Mouse (Mus musculus) adrenal gland, postnatal 4 days (tissue): ENCODE data around the gene Mapkap1. TPM values are rescaled to one million over a fixed set of nuclear protein-coding genes. Genes with fewer than 3 reads are reported as not detected.

ENCODE experiments used
- DNase-seq, 2 experiments: peaks; one replicate each; pipeline ENCODE4 v3.0.0; 2021 to 2022; ENCODE audit warnings: low spot score in 2 of 2, mixed read lengths in 2 of 2
- total RNA-seq, 2 experiments: library from RNA; stranded (reverse); gene quantifications; 2 replicates each; pipeline ENCODE4 v1.2.3; 2021

Gene Mapkap1
- total RNA-seq, 2 experiments from 2014 or later = 67.2 to 70.4 TPM

DNA sequence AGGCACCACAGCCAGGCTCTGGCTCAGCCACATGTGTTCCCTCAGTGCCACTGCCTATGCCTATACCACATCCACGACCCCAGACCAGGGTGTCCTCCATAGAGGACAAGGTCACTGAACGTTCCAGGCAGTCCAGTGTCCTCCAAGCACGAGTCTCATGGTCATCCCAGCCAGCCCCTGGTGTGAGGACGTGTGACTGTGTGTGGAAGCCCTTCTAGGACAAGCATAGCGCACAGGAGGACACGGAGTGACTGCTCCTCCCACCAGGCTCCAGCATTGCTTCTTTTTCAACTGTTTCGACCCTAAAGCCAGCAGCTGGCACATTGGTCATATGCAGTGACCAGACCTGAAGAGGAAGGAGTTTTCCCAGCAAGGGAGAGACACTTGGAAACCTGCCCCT is 223.2 kb downstream of the Mapkap1 start:
- DNase-seq = no peak

DNA sequence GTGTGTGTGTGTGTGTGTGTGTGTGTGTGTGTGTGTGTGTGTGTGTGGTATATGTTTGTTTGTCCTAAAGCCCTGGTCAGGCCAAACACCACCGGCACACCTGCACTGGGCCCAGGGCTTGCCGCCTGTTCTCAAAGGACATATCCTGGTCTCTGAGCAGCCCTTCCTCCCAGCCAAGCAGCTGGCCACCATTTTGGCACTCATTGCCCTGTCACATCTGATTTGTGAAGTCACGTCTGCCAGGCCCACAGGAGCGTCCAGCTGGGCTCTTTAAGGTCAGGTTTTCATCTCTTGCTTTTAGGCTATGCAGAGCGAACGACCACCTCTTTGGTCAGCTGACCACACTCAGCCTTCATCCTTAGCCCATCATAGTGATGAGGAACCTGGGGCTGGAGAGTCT is 223.9 kb downstream of the Mapkap1 start:
- no peak for DNase-seq

DNA sequence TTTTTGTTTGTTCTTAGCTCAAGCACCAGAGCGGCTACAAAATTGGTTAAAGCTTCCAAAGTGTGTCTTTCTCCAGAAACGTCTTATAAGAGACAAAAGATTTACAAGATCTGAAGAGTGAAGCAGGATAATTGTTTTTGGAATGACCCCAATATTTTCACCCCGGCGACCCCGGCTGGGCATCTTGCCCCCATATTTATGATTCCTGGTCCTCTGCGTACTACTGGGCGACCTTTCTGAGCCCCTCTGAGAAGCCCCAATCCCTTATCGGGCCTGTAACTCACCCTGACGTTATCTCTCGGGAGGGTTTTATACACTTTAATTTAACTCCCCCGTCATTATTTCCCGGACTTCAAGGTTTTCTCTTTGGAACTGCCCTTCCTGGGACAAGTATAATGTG is 225.5 kb downstream of the Mapkap1 start:
- DNase-seq = no peak

DNA sequence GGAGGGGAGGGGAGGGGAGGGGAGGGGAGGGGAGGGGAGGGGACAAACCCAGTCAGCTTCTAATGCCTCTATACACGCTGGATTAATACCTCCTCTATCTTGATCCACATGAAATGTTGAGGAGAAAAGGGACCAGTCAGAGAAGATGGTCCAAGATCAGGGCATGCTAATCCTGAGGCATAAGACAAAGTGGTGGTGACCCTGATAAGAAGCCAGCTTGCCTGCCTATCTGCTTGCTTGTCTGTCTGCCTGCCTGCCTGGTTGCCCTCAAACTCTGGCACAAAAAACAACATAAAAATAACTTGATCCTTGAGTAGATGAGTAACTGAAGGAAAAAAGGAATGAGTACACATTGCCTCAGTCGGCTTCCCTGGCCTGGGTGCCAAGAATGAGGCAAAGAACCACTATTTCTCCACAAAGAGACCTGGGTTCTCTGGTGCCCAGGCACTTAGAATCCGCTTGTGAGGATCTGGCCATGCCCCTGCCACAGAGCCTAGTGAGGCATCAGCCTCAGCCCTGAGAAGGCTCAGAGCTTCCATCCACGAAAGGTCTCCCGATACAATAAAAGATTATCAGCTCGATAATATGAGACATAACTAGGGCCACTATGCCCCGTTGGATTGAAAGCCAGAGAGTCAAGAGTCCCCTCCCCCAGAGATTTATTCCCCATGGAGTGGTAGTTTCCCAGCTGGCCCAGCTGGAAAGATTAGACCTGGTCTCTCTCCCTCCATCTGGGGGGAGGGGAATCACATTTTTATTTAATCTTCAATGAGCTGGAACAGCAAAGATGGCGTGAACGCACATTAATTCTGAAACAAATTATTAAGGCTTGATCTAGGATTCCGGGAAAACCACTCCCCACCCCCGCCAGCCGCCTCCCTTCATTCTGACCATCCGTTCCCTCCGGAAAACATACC is 228.9 kb downstream of the Mapkap1 start:
- no peak for DNase-seq

DNA sequence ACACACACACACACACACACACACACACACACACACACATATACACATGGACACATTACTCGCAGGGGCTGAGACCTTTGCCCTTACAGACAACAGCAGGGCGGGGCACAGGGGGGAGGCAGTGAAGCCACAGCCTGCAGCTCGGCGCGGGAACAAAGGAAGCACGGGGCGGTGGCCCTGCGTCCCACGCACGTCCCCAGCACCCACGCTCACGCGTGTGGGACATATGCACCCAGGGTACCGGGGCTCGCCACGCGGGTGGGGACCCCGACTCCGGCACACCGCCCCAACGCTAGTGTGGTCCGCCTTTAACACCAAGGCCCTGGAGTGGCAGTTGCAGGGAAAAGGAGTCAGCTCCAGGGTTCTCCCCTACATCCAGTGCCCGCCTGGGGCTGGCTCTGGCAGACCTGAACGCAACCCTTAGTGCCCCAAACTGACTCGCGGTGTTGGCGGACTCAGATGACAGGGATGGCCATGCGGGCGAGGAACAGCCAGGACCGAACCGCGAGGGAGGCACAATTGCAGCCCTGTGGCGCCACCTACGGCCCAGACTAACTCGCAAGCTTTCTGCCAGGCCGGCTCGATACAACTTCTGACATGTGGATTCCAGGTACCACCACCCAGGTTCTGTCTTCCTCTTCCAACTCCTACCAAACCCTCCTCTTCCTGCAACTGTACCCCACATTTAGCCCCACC is 232.5 kb downstream of the Mapkap1 start:
- DNase-seq = peak; percentile 66 to 81

DNA sequence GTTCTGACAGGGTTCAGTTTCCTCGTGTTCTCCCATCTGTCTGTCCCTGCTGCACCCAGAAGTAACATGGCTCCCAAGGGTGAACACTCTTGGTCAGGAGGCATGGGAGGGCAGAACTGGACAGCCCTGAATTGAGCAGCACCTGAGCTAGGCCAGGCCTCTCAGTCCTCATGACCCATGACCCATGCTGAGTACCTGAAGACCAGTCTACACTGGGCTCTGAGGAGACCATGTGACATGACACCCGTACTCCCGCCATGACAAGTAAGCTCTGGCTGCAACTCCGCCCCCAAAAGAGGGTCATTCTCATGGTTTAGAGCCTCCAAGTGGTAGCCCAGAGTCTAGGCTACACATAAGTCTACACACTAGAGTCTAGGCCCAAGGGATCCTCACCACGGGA is 233.2 kb downstream of the Mapkap1 start:
- no peak for DNase-seq

DNA sequence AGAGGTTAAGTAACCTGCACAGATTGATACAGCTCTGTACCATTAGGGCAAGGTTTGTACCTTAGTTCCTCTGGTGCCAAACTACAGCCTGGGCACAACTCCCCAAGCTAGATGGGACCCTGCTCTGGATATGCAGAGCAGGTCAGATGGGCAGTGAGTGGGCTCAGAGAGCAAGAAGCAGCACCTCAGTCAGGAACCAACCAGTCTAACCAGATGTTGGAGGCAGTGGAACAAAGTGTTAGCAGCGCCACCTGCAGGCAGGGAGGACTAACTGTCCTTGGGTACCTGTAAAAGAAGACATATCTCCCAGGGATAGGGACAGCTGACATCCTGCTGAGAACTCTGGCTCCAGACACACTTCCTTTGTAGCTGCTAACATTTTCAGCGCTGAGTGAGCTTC is 235.8 kb downstream of the Mapkap1 start:
- no peak for DNase-seq

DNA sequence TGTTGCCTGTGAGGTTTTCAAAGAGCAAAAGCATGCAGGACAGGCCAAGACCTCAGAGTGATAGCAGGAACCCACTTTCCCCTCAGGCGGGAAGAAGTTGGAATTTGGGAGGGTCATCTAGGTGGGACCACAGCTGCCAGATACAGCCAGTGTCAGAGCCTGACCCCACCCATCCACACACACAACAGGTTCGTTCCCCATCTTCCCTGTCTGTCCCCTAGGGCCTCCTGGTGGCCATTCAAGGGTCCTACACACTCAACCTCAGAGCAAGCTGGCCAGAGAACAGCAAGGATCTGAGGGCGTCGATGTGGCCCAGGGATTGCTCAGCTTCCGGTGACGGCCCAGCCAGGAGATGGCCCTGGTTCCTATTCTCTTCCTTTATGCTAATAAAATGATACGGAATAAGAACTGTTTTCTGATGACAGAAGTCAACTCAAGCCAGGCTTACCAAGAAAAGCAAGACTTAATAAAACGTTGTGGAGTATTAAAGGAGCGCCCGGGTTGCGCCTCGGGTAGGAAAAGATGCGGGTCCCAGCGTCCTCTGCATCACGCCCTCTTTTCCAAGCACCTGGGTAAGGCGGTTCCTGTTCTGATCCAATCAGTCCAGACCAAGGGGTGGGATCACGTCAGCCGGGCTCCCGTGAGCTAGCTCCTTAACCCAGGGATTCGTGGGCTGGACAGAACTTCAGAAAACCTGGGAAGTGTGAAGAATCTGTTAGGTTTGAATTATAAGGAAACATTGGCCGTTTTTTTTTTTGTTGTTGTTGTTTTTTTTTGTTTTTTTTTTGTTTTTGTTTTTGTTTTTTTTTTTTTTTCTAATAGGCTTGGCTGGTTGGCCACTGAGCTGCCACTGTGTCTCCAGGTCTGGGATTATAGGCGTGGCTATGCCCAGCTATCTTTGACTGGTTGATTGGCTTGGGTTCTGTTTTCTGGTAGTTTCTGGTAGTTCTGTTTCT is 238.3 kb downstream of the Mapkap1 start:
- DNase-seq = no peak

DNA sequence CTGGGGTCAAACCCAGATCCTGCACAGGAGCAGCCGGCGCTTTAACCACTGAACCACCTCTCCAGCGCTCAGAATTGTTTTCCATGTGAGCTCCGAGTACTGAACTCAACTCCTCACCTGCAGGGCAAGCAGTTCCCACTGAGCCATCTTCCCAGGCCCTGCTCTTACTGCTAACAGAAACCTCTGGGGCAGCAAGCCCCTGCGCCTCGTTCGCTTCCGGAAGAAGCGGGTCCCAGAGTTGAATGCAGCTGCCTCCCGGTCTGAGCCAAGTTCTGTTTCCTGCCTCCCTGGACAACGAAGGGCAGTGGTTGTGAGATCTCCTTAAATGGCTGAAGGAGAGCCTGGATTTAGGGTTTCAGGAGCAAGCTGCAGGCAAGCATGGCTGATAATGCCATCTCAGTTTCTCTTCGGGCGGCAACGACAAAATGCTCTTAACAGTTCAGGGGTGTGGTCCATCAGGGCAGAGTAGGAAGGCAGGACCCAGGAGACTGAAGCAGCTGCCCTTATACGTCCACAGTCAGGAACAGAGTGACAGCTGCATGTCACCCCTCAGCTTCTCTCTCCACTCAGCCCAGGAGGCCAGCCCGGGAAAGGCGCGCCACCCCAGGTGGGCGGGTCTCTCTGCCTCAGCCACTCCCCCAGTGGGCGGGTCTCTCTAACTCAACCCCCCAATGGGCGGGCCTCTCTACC is 239.4 kb downstream of the Mapkap1 start:
- peak; percentile 53 to 57 for DNase-seq

DNA sequence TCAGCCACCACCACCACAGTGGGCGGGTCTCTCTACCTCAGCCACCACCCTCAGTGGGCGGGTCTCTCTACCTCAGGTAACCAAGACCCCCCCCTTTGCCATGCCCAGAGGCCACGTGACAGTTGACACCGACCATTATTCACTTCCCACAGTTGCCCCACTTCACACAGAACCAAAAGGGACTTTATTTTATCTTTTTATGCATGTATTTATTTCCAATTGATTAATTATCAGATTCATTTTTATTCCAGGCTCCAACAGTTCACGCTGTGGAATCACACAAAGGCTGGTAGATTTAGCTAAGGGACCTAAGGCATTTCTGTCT is 239.9 kb downstream of the Mapkap1 start:
- no peak for DNase-seq

DNA sequence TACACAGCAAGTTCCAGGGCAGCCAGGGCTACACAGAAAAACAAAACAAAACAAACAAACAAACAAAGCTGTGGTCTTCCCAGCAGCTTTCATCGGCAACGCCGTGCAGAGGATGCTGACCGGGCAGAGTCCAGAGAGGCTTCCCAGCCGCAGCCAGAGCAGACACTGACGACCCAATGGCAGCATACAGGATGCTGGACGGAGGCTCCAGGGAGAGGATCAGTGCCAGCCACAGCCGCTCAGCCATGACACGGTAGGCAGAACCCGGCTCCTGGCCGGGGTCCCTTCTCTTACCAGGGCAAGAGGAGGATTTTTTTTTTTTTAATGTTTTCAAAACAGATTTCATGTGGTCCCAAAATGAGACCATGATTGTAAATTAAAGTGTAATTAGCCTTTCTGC is 240.8 kb downstream of the Mapkap1 start:
- DNase-seq = no peak

DNA sequence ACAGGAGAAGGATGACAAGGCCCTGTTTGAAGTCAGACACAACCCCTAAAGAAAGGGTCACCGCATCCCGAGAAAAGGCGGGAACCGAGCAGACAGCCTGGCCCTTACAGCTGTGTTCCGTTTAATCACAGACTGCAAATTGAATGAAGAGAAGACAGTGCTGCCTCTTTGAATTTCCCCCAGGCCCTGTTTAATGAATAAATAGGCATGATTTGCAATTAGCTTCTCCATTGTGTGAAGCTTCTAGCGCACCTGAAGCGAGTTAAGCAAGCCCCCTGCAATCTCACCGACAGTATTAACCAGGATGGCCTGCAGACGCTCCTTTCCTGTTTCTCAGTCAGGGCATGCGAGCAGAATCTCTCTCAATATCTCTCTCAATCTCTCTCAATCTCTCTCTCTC is 261.2 kb downstream of the Mapkap1 start:
- no peak for DNase-seq

DNA sequence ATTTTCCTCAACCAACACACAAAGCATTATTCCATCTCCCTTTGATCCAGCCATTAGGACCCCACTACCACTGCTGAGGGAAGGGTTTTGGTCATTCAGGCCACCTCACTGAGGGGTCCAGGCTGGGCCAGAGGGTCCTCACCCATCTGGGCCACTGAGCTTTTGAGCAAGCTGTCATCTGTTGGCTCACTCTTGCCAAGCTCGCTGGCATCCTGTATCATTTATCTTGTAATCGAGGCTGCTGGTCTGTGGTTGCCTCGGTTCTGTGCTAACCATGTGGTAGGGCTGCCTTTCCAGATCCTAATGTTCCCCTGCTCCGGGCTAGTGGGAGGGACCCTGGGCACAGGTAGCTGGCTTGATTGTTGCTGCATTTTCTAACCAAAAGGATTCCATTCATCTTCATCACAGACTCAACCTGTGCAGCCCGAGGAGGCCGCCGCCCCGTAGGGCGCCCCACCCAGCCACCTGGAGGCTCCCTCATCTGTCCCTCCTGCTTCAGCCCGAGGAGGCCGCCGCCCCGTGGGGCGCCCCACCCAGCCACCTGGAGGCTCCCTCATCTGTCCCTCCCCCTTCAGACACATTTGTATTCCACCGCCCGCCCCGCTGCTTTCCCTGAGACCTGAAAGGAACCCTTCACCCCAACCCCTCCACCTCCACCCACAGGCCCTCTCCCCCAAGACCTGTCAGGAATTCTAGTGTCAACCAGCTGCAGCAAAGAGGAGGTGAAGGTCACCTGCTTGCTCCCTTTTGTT is 262.0 kb downstream of the Mapkap1 start:
- no peak for DNase-seq

DNA sequence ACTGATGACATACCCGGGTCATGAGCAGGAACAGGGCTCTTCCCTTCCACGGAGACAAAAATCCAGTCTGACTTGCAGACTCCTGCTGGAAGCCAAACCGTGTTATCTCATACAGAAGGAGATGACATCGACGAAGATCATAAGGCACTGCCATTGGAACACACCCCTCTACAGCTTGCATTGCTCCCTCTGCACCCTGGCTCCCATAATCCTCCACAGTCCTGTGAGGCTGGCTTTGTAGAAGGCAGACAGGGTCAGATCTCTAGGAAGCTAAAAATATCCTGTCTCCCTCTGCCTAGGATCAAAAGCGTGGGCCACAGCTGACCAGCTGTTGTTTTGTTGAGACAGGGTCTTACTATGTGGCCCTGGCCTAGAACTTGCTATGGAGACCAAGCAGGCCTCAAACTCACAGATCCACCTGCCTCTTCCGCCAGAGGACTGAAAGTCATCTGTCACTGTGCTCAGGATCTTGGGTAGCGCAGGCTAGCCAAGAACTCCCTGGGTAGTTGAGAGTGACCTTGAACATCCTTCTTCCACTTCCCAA is 262.7 kb downstream of the Mapkap1 start:
- DNase-seq = no peak

DNA sequence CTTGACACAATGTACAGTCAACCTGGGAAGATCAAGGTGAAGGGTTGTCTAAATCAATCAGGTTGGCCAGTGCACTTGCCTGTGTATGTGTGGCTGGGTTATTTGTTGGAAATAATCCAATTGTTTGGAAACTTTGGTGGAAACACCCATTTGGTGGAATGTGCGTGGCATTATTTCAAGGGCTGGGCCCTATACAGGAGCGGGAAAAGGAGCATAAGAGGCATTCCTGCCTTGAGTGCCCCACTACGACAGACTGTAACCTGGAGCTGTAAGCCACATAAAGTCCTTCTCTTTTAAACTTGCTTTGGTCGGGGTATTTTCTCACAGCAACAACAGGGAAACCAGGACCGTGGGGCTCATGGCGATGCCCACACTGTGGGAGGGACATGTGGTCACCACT is 263.9 kb downstream of the Mapkap1 start:
- no peak for DNase-seq

DNA sequence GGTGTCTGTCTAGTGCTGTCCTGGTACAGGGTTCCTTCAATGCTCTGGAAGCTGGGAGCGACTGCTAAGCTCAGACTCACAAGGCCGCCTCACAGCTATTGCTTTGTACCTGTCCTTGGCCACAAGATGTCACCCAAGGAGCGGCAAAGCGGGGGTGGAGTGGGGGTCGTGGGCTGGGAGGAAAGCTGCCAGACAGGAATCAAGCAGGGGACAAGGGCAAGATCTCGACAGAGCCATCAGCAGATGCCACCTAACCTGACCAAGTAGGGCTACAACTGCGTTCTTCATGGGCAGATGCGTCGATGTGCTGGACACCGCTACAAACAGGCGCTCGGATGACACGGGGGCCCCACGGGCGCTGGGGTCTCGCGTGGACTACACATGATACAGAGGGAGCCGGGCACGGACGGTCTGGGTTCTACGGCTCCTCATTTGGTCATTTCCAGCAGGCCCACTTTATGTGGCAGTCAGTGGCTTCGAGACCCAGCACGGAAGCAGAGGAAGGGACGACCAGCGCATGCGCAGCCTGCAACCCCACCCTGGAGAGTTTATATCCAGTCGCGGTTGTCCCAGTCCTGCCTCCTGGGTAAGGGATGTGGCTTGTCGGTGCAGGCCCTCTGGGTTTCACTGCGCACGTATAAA is 264.9 kb downstream of the Mapkap1 start:
- peak in 1 of 2 experiments; percentile 19 for DNase-seq

DNA sequence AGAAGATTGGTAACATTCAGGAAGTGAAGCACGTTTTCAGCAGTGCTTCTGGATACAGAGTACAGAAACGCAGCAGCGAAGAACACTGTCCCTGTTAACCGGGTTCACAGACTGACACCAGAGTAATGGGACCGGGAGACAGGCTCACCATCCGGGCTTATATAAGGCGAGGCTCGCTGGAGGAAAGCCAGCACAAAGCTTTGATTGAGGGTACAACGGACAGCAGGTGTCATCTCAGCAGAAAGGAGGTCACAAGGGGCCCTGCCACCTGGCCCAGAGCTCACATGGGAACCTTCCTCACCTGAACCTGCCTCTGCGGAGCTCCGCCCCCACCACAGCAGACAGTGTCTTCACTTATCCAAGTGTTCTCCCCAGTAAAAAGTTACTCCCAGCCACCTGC is 267.3 kb downstream of the Mapkap1 start:
- no peak for DNase-seq
